Mouse (Mus musculus): ENCODE results near the gene Adamts15.
A peak's percentile ranks its signal among the peaks of the same experiment; 100 is the strongest.

Adamts15 gene

GRCm38 (mm10) chr9:30922197-30922894 is at the start of gene Adamts15:
Adamts15 (minus strand) TSS chr9:30922452.
- DNase-seq (ENCODE audit: low spot score in 2 of 2) = no peak

DNA sequence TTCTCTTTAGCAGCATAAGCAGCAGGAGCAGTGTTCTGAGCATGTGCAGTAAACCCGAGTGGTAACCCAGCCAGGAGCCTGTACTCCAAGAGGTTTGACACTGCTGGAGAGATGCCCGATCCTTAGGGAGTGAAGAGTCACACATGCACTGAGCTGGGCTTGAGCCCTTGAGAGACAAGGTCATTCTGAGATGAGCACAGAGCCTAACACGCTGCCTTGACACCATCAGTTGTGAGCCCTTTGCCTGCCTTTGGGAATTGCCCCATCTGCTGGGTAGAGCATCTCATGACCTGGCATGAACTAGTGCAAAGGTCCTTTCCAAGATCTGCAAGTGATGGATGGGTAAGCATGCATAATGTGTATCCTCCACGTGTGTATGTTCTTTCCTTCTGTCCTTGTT is 49.7 kb upstream of the Adamts15 start:
- no peak for DNase-seq (ENCODE audit: low spot score in 2 of 2)

- DNase-seq (ENCODE audit: low spot score in 2 of 2) = no peak
Observed at GRCm38 (mm10) chr9:30970001-30970400, 47.7 kb upstream of the Adamts15 start.

DNA sequence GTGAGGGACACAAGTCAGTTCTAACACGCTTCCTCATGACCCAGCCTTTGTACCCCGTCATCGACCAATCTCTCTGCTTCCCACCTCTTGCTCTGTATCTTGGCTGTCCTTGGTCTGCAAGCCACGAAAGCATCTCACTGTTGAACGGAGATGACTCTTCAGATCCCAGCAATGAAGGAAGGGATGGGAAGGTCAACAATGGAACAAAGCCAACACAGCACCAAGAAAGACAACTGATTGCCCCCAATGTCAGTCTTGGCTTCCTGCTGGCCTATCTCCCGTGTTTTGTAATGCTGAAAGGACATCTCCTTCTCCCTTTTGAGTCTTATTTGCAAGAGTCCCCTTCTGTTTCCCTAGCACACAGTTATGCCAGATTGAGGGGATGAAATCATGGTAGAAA is 45.9 kb upstream of the Adamts15 start:
- DNase-seq (ENCODE audit: low spot score in 2 of 2) = no peak

DNA sequence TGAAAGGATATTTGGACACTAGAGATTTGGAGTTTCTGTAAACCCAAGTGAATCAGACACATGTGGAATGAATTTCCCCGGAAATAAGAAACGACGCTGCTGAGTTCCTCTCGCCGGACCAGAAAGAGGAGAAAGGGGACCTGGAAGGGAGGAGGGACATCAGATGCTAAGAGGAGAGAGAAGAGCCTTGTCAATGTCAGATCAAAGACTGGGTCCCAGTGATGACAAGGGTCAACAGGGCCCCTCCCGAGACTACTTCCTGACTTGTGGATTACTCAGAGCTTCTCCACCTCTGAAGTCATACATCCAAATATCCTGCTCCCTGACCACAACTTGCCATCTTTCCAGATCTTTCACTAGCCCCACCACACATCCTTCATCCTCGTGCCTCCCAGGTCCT is 44.6 kb upstream of the Adamts15 start:
- DNase-seq (ENCODE audit: low spot score in 2 of 2) = no peak

DNA sequence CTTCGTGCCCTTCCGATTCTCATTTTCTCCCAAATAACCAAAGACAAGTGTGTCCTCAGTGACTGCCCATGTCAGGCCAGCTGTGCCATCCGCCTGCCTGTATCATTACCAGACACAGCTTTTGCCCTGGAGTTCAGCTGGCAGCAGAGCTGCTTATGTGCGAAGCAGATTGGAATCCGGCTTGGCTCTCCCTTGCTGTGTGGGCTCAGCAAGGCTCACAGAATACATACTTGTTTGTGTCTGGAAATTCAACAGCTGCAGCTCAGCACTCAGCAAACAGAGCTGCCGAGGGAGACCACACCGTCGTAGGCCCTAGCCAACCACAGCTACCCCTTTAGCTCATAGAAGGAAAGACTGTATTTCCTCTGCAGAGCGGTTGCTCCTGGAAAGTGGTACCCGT is 42.4 kb upstream of the Adamts15 start:
- DNase-seq (ENCODE audit: low spot score in 2 of 2) = no peak

GRCm38 (mm10) chr9:30963780-30964179 is 41.5 kb upstream of the Adamts15 start:
- no peak for DNase-seq (ENCODE audit: low spot score in 2 of 2)

DNA sequence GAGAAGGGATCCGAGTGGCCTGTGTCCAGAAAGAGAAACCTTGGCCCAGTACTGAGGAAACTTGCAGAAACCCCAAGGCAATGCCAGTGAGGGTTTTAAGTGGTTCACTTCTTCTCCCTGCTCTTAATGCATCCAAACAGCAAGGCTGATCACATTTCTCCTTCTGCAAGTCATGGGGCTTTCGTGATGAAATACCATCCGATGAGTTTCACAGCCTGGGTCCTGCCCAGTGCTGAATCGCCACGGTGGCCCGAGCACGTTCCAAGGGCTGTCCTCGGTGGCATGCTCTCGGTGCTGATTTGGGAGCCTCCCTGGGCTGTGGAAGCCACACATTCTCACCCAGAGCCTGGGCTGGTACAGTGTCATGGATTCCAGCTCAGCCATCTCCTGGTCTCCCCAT is 33.0 kb upstream of the Adamts15 start:
- no peak for DNase-seq (ENCODE audit: low spot score in 2 of 2)

DNA sequence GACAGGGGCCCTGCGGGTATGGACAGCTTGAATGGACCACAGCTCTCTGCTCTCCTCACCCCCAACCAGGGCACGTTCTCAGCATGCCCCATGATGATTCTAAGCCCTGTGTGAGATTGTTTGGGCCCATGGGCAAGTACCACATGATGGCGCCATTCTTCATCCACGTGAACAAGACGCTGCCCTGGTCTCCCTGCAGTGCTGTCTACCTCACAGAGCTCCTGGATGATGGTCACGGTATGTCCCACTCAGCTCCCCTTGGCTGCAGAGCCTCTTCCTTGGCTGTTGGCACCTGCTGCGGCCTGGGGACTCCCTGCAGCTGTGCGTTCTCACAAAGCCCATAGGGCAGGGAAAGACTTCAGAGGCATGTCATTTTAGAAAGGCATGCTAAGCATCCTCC is 31.0 kb upstream of the Adamts15 start:
- no peak for DNase-seq (ENCODE audit: low spot score in 2 of 2)

- no peak for DNase-seq (ENCODE audit: low spot score in 2 of 2)
Observed at GRCm38 (mm10) chr9:30951461-30951860, 29.2 kb upstream of the Adamts15 start.

- DNase-seq (ENCODE audit: low spot score in 2 of 2) = no peak
Observed at GRCm38 (mm10) chr9:30950592-30950991, 28.3 kb upstream of the Adamts15 start.

DNA sequence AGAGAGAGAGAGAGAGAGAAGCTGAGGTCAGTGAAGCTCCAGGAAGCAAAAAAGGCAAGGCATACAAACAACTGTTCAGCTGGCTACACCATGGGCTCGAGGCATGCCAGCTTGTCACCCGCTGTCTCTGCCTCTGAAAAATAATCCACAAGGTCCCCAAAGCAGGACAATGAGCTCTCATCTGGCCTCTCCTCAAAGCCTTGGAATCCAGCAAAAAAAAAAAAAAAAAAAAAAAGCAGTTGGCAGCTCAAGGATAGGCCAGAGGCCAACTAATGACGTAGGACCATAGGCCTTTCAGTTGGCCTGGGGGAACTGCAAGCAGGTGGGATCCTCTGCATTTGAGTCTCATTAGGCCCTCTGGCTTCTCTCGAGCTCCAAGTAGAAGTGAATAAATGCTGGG is 27.7 kb upstream of the Adamts15 start:
- no peak for DNase-seq (ENCODE audit: low spot score in 2 of 2)

DNA sequence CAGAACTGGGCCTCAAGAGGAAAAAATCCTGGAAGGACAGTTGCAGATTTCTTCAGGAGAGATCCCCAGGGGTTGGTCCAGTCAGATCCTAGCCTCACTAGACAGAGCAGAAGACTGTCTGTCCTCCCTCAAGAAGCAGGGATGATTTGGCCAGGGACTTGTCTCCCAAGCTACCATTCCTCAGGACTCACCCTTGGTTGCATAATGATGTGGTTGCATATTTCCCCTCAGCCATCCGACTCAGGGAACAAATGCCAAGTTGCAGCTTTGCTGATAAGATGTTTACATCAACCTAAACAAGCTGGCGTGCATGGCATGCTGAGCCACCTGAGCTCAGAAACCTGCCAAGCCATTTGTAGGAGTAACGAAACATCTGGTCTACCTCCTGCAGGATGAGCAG is 27.2 kb upstream of the Adamts15 start:
- no peak for DNase-seq (ENCODE audit: low spot score in 2 of 2)

- no peak for DNase-seq (ENCODE audit: low spot score in 2 of 2)
Observed at GRCm38 (mm10) chr9:30945276-30945675, 23.0 kb upstream of the Adamts15 start.

GRCm38 (mm10) chr9:30944234-30944633 is 22.0 kb upstream of the Adamts15 start:
- no peak for DNase-seq (ENCODE audit: low spot score in 2 of 2)

DNA sequence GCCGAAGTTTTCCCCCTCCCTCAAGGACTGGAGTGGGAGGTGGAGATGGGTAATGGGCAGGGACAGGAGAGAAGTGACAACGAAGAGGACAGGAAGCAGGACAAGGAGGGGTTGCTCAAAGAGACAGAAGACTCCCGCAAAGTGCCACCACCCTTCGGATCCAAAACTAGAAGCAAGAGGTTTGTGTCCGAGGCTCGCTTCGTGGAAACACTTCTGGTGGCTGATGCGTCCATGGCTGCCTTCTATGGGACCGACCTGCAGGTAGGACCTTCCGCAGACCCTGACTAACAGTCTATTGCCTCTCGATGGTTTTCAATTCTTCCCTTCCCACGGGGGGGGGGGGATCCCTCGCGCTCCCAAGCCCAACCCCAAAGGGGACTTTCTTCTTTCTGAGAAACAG is 21.1 kb upstream of the Adamts15 start:
- no peak for DNase-seq (ENCODE audit: low spot score in 2 of 2)

GRCm38 (mm10) chr9:30942512-30943313 is 20.5 kb upstream of the Adamts15 start, which contains the start of gene Adamts8:
Adamts8 (plus strand) TSS chr9:30942562.
- DNase-seq (ENCODE audit: low spot score in 2 of 2) = peak in 1 of 2 experiments; percentile 19

- peak; percentile 92 to 94 for DNase-seq (ENCODE audit: low spot score in 2 of 2)
Observed at GRCm38 (mm10) chr9:30940328-30940727, 18.1 kb upstream of the Adamts15 start.

GRCm38 (mm10) chr9:30936674-30937438 is 14.6 kb upstream of the Adamts15 start:
- peak in 1 of 2 experiments; percentile 42 for DNase-seq (ENCODE audit: low spot score in 2 of 2)

- DNase-seq (ENCODE audit: low spot score in 2 of 2) = no peak
Observed at GRCm38 (mm10) chr9:30934827-30935226, 12.6 kb upstream of the Adamts15 start.

GRCm38 (mm10) chr9:30932346-30932745 is 10.1 kb upstream of the Adamts15 start:
- DNase-seq (ENCODE audit: low spot score in 2 of 2) = no peak

DNA sequence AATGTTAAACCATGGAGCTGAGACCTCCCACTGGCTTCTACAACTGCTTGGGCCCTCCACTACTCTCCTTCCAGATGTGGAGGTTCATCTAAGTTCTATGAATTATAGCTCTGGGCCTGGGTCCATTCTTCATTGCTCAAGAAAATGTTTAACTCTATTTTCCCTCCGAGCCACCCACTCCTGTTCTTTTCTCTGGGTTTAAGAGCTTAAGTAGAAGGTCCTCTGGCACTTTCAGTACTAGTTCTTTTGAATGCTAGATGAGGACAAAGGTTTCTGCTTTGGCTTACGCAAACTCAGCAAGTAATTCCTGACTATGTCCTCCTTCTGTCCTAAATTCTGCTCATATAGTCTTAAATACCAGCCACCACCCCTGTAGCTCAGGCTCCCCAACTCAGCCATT is 6.5 kb upstream of the Adamts15 start:
- no peak for DNase-seq (ENCODE audit: low spot score in 2 of 2)

All from frontal cortex, postnatal 25 days (tissue).